Mouse (Mus musculus) bone marrow, adult 2 months (tissue): ENCODE results near the gene Jmjd1c. TPM values are rescaled to one million over a fixed set of nuclear protein-coding genes. Genes with fewer than 3 reads are reported as not detected.
A peak's percentile ranks its signal among the peaks of the same experiment; 100 is the strongest.

ENCODE experiments used
- H3K27ac ChIP-seq: fragments of 200-500 bp; 2 replicates; pipeline ENCODE4 v1.5.1; 2012; ENCODE audit warnings: low read depth, mild to moderate bottlenecking, control low read depth, inconsistent platforms, low read length; ENCODE audit not compliant: control insufficient read depth, poor library complexity, insufficient read depth
- H3K4me1 ChIP-seq: fragments of 200-500 bp; 2 replicates; pipeline ENCODE4 v1.6.1; 2011; ENCODE audit warnings: low read length; ENCODE audit not compliant: control insufficient read depth, insufficient read depth
- H3K4me3 ChIP-seq: fragments of 200-500 bp; replicated peaks from 2 replicates; pipeline ENCODE3; 2011; ENCODE audit warnings: mild to moderate bottlenecking, low read depth, low read length, control low read depth; ENCODE audit not compliant: control insufficient read depth
- CTCF ChIP-seq: fragments of 200-500 bp; IDR thresholded peaks from 2 replicates; pipeline ENCODE4 v1.5.1; 2011; ENCODE audit warnings: low read length, control low read depth; ENCODE audit not compliant: control insufficient read depth, insufficient read depth
- POLR2A ChIP-seq: fragments of 200-500 bp; IDR thresholded peaks from 2 replicates; pipeline ENCODE4 v1.6.1; 2011; ENCODE audit warnings: low read depth, mild to moderate bottlenecking, control low read depth, low read length, borderline replicate concordance; ENCODE audit not compliant: control insufficient read depth
- WGBS: fragments of 180-500 bp; shearing (Covaris S2); methylation state at CpG from one replicate; pipeline ENCODE4 v1.1.7; 2018; 5-methylcytosine and 5-hydroxymethylcytosine counted together
- polyA plus RNA-seq: library from polyadenylated mRNA; stranded (reverse); fragments of >200 nt; gene quantifications from 2 replicates; pipeline ENCODE4 v1.2.4, GENCODE M21; 2011; ENCODE audit warnings: low replicate concordance; ENCODE audit not compliant: missing spikeins, insufficient read depth, insufficient read length

Jmjd1c gene
- polyA plus RNA-seq, 1 experiment, result 18.0 TPM

GRCm38 (mm10) chr10:67197186-67197585 is 101.3 kb downstream of the Jmjd1c start:
- no peak overlapping the region for H3K4me3 ChIP-seq
- TF ChIP-seq CTCF (no peak), POLR2A (no peak)
- WGBS, result 63% methylated on average over 4 of the region's 4 CpGs
- peaks cover 2% of the 10 kb centered on the region for H3K4me1 ChIP-seq
- no peak overlapping the region for H3K27ac ChIP-seq

- WGBS, result 40% methylated on average over 2 of the region's 2 CpGs
- Histone ChIP-seq H3K4me1 (peaks cover 2% of the 10 kb centered on the region), H3K4me3 (no peak overlapping the region), H3K27ac (no peak overlapping the region)
- TF ChIP-seq CTCF, result no peak
- TF ChIP-seq POLR2A, result no peak
Measured at GRCm38 (mm10) chr10:67197829-67198228, 101.9 kb downstream of the Jmjd1c start.

- H3K4me3 ChIP-seq, result no peak overlapping the region
- TF ChIP-seq POLR2A, result no peak
- TF ChIP-seq CTCF, result no peak
- H3K4me1 ChIP-seq, result peaks cover 7% of the 10 kb centered on the region
Measured at GRCm38 (mm10) chr10:67201769-67202168, 105.8 kb downstream of the Jmjd1c start.

GRCm38 (mm10) chr10:67202470-67202869 is 106.5 kb downstream of the Jmjd1c start:
- H3K27ac ChIP-seq, result no peak overlapping the region
- WGBS, result 5% methylated on average over 6 of the region's 6 CpGs
- TF ChIP-seq CTCF, result no peak
- TF ChIP-seq POLR2A, result no peak
- peaks cover 7% of the 10 kb centered on the region for H3K4me1 ChIP-seq
- H3K4me3 ChIP-seq, result no peak overlapping the region

More at GRCm38 (mm10) chr10:67201769-67202168, 105.8 kb downstream of the Jmjd1c start:
- no peak overlapping the region for H3K27ac ChIP-seq

- H3K4me1 ChIP-seq, result peaks cover 7% of the 10 kb centered on the region
- peak overlapping the region; percentile 63 for H3K4me3 ChIP-seq
- TF ChIP-seq POLR2A (no peak; the same call in 1 of the 2 replicates), CTCF (no peak)
- peak overlapping the region; percentile 94 for H3K27ac ChIP-seq
- 7% methylated on average over 11 of the region's 11 CpGs for WGBS
Measured at GRCm38 (mm10) chr10:67204652-67205407, 108.9 kb downstream of the Jmjd1c start.

- Histone ChIP-seq H3K4me1 (peaks cover 6% of the 10 kb centered on the region), H3K4me3 (no peak overlapping the region), H3K27ac (no peak overlapping the region)
- no peak for TF ChIP-seq CTCF
- WGBS, result 65% methylated on average over 2 of the region's 2 CpGs
Measured at GRCm38 (mm10) chr10:67207931-67208330, 112.0 kb downstream of the Jmjd1c start.

GRCm38 (mm10) chr10:67209916-67210675 is 114.2 kb downstream of the Jmjd1c start:
- no peak overlapping the region for H3K27ac ChIP-seq
- no peak overlapping the region for H3K4me3 ChIP-seq
- peaks cover 3% of the 10 kb centered on the region for H3K4me1 ChIP-seq
- TF ChIP-seq CTCF (no peak), POLR2A (no peak)
- 12% methylated on average over 4 of the region's 4 CpGs for WGBS

- Histone ChIP-seq H3K4me3 (no peak overlapping the region), H3K27ac (no peak overlapping the region), H3K4me1 (peaks cover 2% of the 10 kb centered on the region)
- WGBS, result 96% methylated on average over 5 of the region's 5 CpGs
- no peak for TF ChIP-seq POLR2A
- TF ChIP-seq CTCF, result no peak
Measured at GRCm38 (mm10) chr10:67212031-67212430, 116.1 kb downstream of the Jmjd1c start.

- TF ChIP-seq CTCF, result no peak
- TF ChIP-seq POLR2A, result no peak
- H3K27ac ChIP-seq, result no peak overlapping the region
- H3K4me1 ChIP-seq, result peaks cover 2% of the 10 kb centered on the region
- WGBS, result 30% methylated on average over 1 of the region's 1 CpGs
- no peak overlapping the region for H3K4me3 ChIP-seq
Measured at GRCm38 (mm10) chr10:67213720-67214119, 117.8 kb downstream of the Jmjd1c start.
